Mouse (Mus musculus) embryonic facial prominence, embryonic 14.5 days (tissue): Measurements from ENCODE around the gene Inf2. TPM values are rescaled to one million over a fixed set of nuclear protein-coding genes. Genes with fewer than 3 reads are reported as not detected.
A peak's percentile ranks its signal among the peaks of the same experiment; 100 is the strongest.

ENCODE experiments used
- ATAC-seq: fragments of 200-750 bp; cut with Nextera tagmentation; 2 replicates; pipeline ENCODE4 v1.8.0; 2017; ENCODE audit warnings: low read depth, moderate number of reproducible peaks, moderate TSS enrichment
- DNase-seq: peaks from one replicate; pipeline ENCODE4 v3.0.0-alpha.2; 2015; ENCODE audit warnings: low spot score
- H3K27ac ChIP-seq: fragments of 300-500 bp; sonication (generic); replicated peaks from 2 replicates; pipeline ENCODE4 v1.5.1; 2014; ENCODE audit warnings: low read depth, mild to moderate bottlenecking, low read length, moderate library complexity
- H3K27me3 ChIP-seq: fragments of 300-500 bp; sonication (generic); replicated peaks from 2 replicates; pipeline ENCODE4 v1.6.1; 2014; ENCODE audit warnings: low read length; ENCODE audit not compliant: control insufficient read depth, insufficient read depth
- H3K36me3 ChIP-seq: fragments of 300-500 bp; sonication (generic); 2 replicates; pipeline ENCODE4 v1.6.1; 2014; ENCODE audit warnings: low read length, mixed read lengths; ENCODE audit not compliant: control insufficient read depth, insufficient read depth
- H3K4me1 ChIP-seq: fragments of 300-500 bp; sonication (generic); 2 replicates; pipeline ENCODE4 v1.6.1; 2014; ENCODE audit warnings: antibody characterized with exemption, low read length; ENCODE audit not compliant: control insufficient read depth, insufficient read depth
- H3K4me2 ChIP-seq: fragments of 300-500 bp; sonication (generic); 2 replicates; pipeline ENCODE4 v1.6.1; 2014; ENCODE audit warnings: low read depth, mild to moderate bottlenecking, low read length, moderate library complexity, mixed read lengths
- H3K4me3 ChIP-seq: fragments of 300-500 bp; sonication (generic); 2 replicates; pipeline ENCODE4 v1.5.1; 2014; ENCODE audit warnings: low read depth, mild to moderate bottlenecking, low read length
- H3K9ac ChIP-seq: fragments of 300-500 bp; sonication (generic); 2 replicates; pipeline ENCODE4 v1.6.1; 2014; ENCODE audit warnings: low read depth, mild to moderate bottlenecking, low read length, moderate library complexity, mixed read lengths
- H3K9me3 ChIP-seq: fragments of 300-500 bp; sonication (generic); 2 replicates; pipeline ENCODE4 v1.6.1; 2016; ENCODE audit warnings: low read length; ENCODE audit not compliant: control insufficient read depth
- WGBS: fragments of 180-500 bp; shearing (Covaris S2); extraction: QIAGEN DNeasy Blood & Tissue Kit; methylation state at CpG from one replicate; pipeline ENCODE4 v1.1.7; 2014; 5-methylcytosine and 5-hydroxymethylcytosine counted together
- polyA plus RNA-seq: library from polyadenylated mRNA; unstranded; fragments of >200 nt; fragmentation: Nextera tagmentation; extraction: Ambion mirVana; gene quantifications from 2 replicates; pipeline ENCODE4 v1.2.1, GENCODE M21; 2014

Inf2 gene
- polyA plus RNA-seq, 1 experiment from 2014 or later = 8.1 TPM

- no peak overlapping the region for H3K4me2 ChIP-seq
- ATAC-seq = peak; percentile 75
- no peak overlapping the region for H3K9ac ChIP-seq
- 46% methylated on average over 6 of the region's 6 CpGs for WGBS
- H3K4me3 ChIP-seq = no peak overlapping the region
- H3K27me3 ChIP-seq = no peaks in the 10 kb centered on the region
- H3K4me1 ChIP-seq = no peaks in the 10 kb centered on the region
- no peak overlapping the region for H3K27ac ChIP-seq
- H3K9me3 ChIP-seq = no peaks in the 10 kb centered on the region
- peaks cover 50% of the 10 kb centered on the region; the same call in 1 of the 2 replicates for H3K36me3 ChIP-seq
- DNase-seq = no peak
Measured at GRCm38 (mm10) chr12:112605766-112606165, 17.2 kb downstream of the Inf2 start.

- Histone ChIP-seq H3K27ac (no peak overlapping the region), H3K4me3 (no peak overlapping the region), H3K4me1 (no peaks in the 10 kb centered on the region), H3K36me3 (peaks cover 56% of the 10 kb centered on the region; the same call in 1 of the 2 replicates), H3K9me3 (no peaks in the 10 kb centered on the region), H3K4me2 (no peak overlapping the region), H3K9ac (no peak overlapping the region), H3K27me3 (no peaks in the 10 kb centered on the region)
- ATAC-seq = no peak
- DNase-seq = no peak
- 58% methylated on average over 4 of the region's 6 CpGs for WGBS
Measured at GRCm38 (mm10) chr12:112606998-112607397, 18.4 kb downstream of the Inf2 start.

GRCm38 (mm10) chr12:112609031-112609430, 20.4 kb downstream of the Inf2 start:
- H3K4me1 ChIP-seq = no peaks in the 10 kb centered on the region
- no peaks in the 10 kb centered on the region for H3K27me3 ChIP-seq
- no peak overlapping the region for H3K4me2 ChIP-seq
- DNase-seq = no peak
- no peak for ATAC-seq
- no peaks in the 10 kb centered on the region for H3K9me3 ChIP-seq
- H3K36me3 ChIP-seq = peaks cover 49% of the 10 kb centered on the region; the same call in 1 of the 2 replicates
- no peak overlapping the region for H3K9ac ChIP-seq
- H3K27ac ChIP-seq = no peak overlapping the region
- WGBS = 87% methylated on average over 10 of the region's 10 CpGs
- H3K4me3 ChIP-seq = no peak overlapping the region

GRCm38 (mm10) chr12:112616668-112617067, 28.1 kb downstream of the Inf2 start:
- no peak overlapping the region for H3K27ac ChIP-seq
- no peak overlapping the region for H3K4me3 ChIP-seq
- peaks cover 23% of the 10 kb centered on the region for H3K27me3 ChIP-seq
- peaks cover 14% of the 10 kb centered on the region; the same call in 1 of the 2 replicates for H3K36me3 ChIP-seq
- no peak overlapping the region for H3K9ac ChIP-seq
- DNase-seq (no peak), ATAC-seq (no peak)
- H3K4me1 ChIP-seq = peaks cover 7% of the 10 kb centered on the region
- no peaks in the 10 kb centered on the region for H3K9me3 ChIP-seq
- no peak overlapping the region for H3K4me2 ChIP-seq
- 60% methylated on average over 9 of the region's 9 CpGs for WGBS

- Histone ChIP-seq H3K9me3 (no peaks in the 10 kb centered on the region), H3K36me3 (0 out of 2 replicates have a peak, but pooled peaks cover 9% of the 10 kb centered on the region), H3K9ac (no peak overlapping the region), H3K4me1 (peaks cover 7% of the 10 kb centered on the region), H3K4me3 (no peak overlapping the region), H3K27ac (no peak overlapping the region), H3K4me2 (no peak overlapping the region), H3K27me3 (peaks cover 26% of the 10 kb centered on the region)
- ATAC-seq = no peak
- DNase-seq = no peak
- WGBS = 76% methylated on average over 11 of the region's 11 CpGs
Measured at GRCm38 (mm10) chr12:112617184-112617583, 28.6 kb downstream of the Inf2 start.

DNA sequence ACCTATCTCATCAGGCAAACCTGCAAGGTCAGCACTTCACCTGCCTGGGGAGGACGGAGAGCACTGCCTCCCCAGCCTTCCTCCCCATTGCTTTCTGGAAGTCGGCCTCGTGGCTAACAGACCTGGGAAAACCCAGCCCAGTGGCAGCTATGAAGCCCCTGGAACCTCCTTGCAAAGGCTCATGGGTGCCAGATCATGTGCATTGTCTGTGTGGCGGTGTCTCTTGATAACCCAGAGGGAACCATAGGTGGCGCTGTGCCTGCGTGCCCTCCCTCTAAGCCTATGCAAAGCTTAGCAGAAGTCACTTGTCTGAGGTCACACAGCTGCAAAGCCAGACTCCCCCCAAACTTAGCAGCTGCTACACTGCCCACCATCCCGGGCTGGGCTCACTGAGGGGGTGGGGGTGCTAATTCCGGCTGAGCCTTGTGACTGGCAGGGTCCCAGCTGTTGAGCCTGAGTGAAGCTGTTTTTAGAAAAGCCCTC, 29.4 kb downstream of the Inf2 start:
- Histone ChIP-seq H3K9me3 (no peaks in the 10 kb centered on the region), H3K4me2 (no peak overlapping the region), H3K27ac (no peak overlapping the region), H3K4me1 (peaks cover 7% of the 10 kb centered on the region), H3K9ac (no peak overlapping the region), H3K36me3 (0 out of 2 replicates have a peak, but pooled peaks cover 6% of the 10 kb centered on the region), H3K27me3 (peaks cover 27% of the 10 kb centered on the region), H3K4me3 (no peak overlapping the region)
- ATAC-seq (peak; percentile 84), DNase-seq (peak; percentile 87)
- WGBS = 15% methylated on average over 7 of the region's 8 CpGs

DNA sequence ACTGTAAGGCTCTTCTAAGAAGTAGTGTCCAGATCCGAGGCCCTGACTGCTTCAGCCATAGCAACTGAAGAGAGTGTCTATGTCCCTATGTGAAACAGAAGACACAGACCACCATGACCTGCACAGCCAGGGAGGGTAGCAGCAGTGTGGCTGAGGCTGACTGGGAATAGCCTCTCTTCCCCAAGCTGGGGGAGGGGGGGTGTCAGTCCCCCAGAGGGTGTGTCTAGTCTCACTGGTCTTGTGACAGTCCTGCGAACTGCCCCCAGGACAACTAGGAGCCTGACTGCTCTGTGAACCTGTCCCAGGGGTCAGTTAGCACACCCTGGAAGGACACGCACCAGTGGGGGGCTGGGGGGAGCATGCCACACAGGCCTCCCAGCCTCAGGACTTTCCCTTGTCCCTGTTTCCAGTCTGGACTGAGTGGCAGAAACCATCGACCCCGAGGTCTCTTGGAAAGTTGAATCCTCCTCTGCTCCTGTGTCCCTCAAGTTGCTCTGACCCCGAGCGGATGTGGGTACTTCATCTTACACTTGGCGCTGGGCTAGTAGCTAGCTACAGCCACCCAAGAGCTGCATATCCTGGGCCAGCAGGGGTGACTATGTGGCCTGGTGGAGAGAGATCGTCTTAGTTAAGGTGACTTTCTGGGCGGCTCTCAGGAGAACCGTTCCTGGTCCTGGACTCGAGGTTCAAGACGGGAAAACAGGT, 30.5 kb downstream of the Inf2 start:
- no peak for ATAC-seq
- peaks cover 27% of the 10 kb centered on the region for H3K27me3 ChIP-seq
- peaks cover 7% of the 10 kb centered on the region for H3K4me1 ChIP-seq
- H3K9ac ChIP-seq = peak overlapping the region; percentile 59; the same call in 1 of the 2 replicates
- WGBS = 24% methylated on average over 13 of the region's 13 CpGs
- no peaks in the 10 kb centered on the region for H3K9me3 ChIP-seq
- peak overlapping the region; percentile 87 for H3K4me2 ChIP-seq
- peak overlapping the region; percentile 48 for H3K4me3 ChIP-seq
- H3K36me3 ChIP-seq = 0 out of 2 replicates have a peak, but pooled peaks cover 6% of the 10 kb centered on the region
- peak overlapping the region; percentile 21; the same call in 1 of the 2 replicates for H3K27ac ChIP-seq
- DNase-seq = no peak

GRCm38 (mm10) chr12:112619686-112620353, 31.2 kb downstream of the Inf2 start, which contains the start of gene Adssl1:
Gene Adssl1 (plus strand): TSS chr12:112620045.
- ATAC-seq = peak; percentile 55
- under 1% methylated on average over 34 of the region's 56 CpGs for WGBS
- peak; percentile 48 for DNase-seq
- H3K4me1 ChIP-seq = peaks cover 7% of the 10 kb centered on the region
- H3K36me3 ChIP-seq = 0 out of 2 replicates have a peak, but pooled peaks cover 5% of the 10 kb centered on the region
- H3K9me3 ChIP-seq = no peaks in the 10 kb centered on the region
- H3K4me2 ChIP-seq = peak within 1 kb of the TSS; percentile 87
- peak within 1 kb of the TSS; percentile 59 for H3K9ac ChIP-seq
- H3K27me3 ChIP-seq = peaks cover 27% of the 10 kb centered on the region
- H3K4me3 ChIP-seq = peak within 1 kb of the TSS; percentile 48
- no peak within 1 kb of the TSS; the same call in 1 of the 2 replicates for H3K27ac ChIP-seq
